Mouse (Mus musculus): ENCODE measurements around the gene Basp1. TPM values are rescaled to one million over a fixed set of nuclear protein-coding genes. Genes with fewer than 3 reads are reported as not detected.
"Not testable (repeated sequence)": the region's sequence is repeated elsewhere in the genome, so short reads cannot be mapped to it uniquely, and the experiment has no call there.

Gene Basp1
- 2.9 and 7.9 TPM in 2 replicates for total RNA-seq (2014; rRNA removed; ENCODE audit: low replicate concordance)
- 2.8 and 2.9 TPM in 2 replicates for polyA plus RNA-seq (2015; fragmentation: Nextera tagmentation; extraction: Ambion mirVana)

DNA sequence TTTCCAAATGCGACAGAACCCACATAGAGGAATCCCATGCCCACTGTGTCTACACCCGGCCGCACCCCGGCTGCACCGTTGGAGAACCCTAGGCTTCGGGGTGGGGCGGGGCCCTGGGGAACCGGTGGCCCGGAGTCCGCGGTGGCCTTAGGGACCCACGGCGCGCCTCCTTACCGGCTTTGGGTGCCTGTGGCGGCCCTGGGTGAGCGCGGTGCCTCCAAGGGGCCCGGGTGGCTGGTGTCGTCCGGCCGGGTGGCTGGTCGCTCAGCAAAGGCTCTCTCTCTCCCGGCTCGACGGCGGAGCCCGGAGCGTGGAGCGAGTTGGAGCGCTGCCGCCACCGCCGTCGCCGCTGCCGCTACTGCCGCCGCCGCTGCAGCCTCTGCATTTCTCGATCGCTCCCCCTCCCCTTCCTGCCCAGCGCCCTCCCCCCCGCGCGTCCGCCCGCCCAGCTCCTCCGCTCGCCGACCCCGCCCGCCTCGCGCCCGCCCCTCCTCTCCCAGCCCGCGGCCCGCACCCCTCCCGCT, at the start of gene Basp1:
Gene Basp1 (minus strand): TSS at position 387 of the 524 bp plus-strand sequence.
- DNase-seq (ENCODE audit: low spot score) (no peak), ATAC-seq (ENCODE audit: insufficient read depth, low read depth) (peak; percentile 20)
- no peaks in the 10 kb centered on the region for H3K36me3 ChIP-seq (replicated peaks; ENCODE audit: control insufficient read depth, insufficient read depth, low read length)
- peak within 1 kb of the TSS; percentile 70 for H3K4me2 ChIP-seq (ENCODE audit: low read depth, low read length)
- no peaks in the 10 kb centered on the region for H3K9me3 ChIP-seq (replicated peaks; ENCODE audit: control insufficient read depth, low read length)
- H3K9ac ChIP-seq (replicated peaks; ENCODE audit: low read depth, low read length) = peak within 1 kb of the TSS; percentile 52
- H3K27ac ChIP-seq (ENCODE audit: low read depth) = no peak within 1 kb of the TSS
- 2% methylated on average over 21 of the region's 60 CpGs for WGBS
- H3K4me3 ChIP-seq (ENCODE audit: low read depth, low read length) = peak within 1 kb of the TSS; percentile 66
- H3K27me3 ChIP-seq (ENCODE audit: control insufficient read depth, insufficient read depth, low read length) = peaks cover 15% of the 10 kb centered on the region
- TF ChIP-seq EP300 (IDR thresholded peaks at IDR 0.05; ENCODE audit: low read depth) = no peak
- no peak for TF ChIP-seq CTCF (IDR thresholded peaks at IDR 0.05; ENCODE audit: low read depth)
- 0 out of 2 replicates have a peak, but pooled peaks cover 4% of the 10 kb centered on the region for H3K4me1 ChIP-seq (ENCODE audit: control insufficient read depth, insufficient read depth)

GRCm38 (mm10) chr15:25463076-25463475, 49.5 kb upstream of the Basp1 start:
- not testable (repeated sequence) for H3K4me2 ChIP-seq (ENCODE audit: low read depth, low read length); DNase-seq (ENCODE audit: low spot score); H3K36me3 ChIP-seq (replicated peaks; ENCODE audit: control insufficient read depth, insufficient read depth, low read length); H3K27me3 ChIP-seq (ENCODE audit: control insufficient read depth, insufficient read depth, low read length); ATAC-seq (ENCODE audit: insufficient read depth, low read depth); H3K4me3 ChIP-seq (ENCODE audit: low read depth, low read length); H3K4me1 ChIP-seq (ENCODE audit: control insufficient read depth, insufficient read depth); H3K27ac ChIP-seq (ENCODE audit: low read depth); H3K9me3 ChIP-seq (replicated peaks; ENCODE audit: control insufficient read depth, low read length); H3K9ac ChIP-seq (replicated peaks; ENCODE audit: low read depth, low read length)

GRCm38 (mm10) chr15:25462056-25462762, 48.6 kb upstream of the Basp1 start:
- Histone ChIP-seq H3K36me3 (replicated peaks; ENCODE audit: control insufficient read depth, insufficient read depth, low read length) (no peaks in the 10 kb centered on the region), H3K27me3 (ENCODE audit: control insufficient read depth, insufficient read depth, low read length) (no peaks in the 10 kb centered on the region), H3K4me3 (ENCODE audit: low read depth, low read length) (no peak overlapping the region), H3K9ac (replicated peaks; ENCODE audit: low read depth, low read length) (no peak overlapping the region), H3K9me3 (replicated peaks; ENCODE audit: control insufficient read depth, low read length) (no peaks in the 10 kb centered on the region), H3K4me1 (ENCODE audit: control insufficient read depth, insufficient read depth) (0 out of 2 replicates have a peak, but pooled peaks cover 4% of the 10 kb centered on the region), H3K4me2 (ENCODE audit: low read depth, low read length) (no peak overlapping the region), H3K27ac (ENCODE audit: low read depth) (no peak overlapping the region)
- DNase-seq (ENCODE audit: low spot score) = no peak
- WGBS = 84% methylated on average over 6 of the region's 6 CpGs
- no peak for TF ChIP-seq EP300 (IDR thresholded peaks at IDR 0.05; ENCODE audit: low read depth)
- no peak for TF ChIP-seq CTCF (IDR thresholded peaks at IDR 0.05; ENCODE audit: low read depth)
- ATAC-seq (ENCODE audit: insufficient read depth, low read depth) = no peak

GRCm38 (mm10) chr15:25459901-25460300, 46.3 kb upstream of the Basp1 start:
- no peak overlapping the region for H3K9ac ChIP-seq (replicated peaks; ENCODE audit: low read depth, low read length)
- H3K27me3 ChIP-seq (ENCODE audit: control insufficient read depth, insufficient read depth, low read length) = no peaks in the 10 kb centered on the region
- no peaks in the 10 kb centered on the region for H3K9me3 ChIP-seq (replicated peaks; ENCODE audit: control insufficient read depth, low read length)
- H3K4me2 ChIP-seq (ENCODE audit: low read depth, low read length) = peak overlapping the region; percentile 28; the same call in 1 of the 2 replicates
- ATAC-seq (ENCODE audit: insufficient read depth, low read depth) (no peak), DNase-seq (ENCODE audit: low spot score) (peak; percentile 43)
- 0 out of 2 replicates have a peak, but pooled peaks cover 4% of the 10 kb centered on the region for H3K4me1 ChIP-seq (ENCODE audit: control insufficient read depth, insufficient read depth)
- H3K4me3 ChIP-seq (ENCODE audit: low read depth, low read length) = no peak overlapping the region
- no peaks in the 10 kb centered on the region for H3K36me3 ChIP-seq (replicated peaks; ENCODE audit: control insufficient read depth, insufficient read depth, low read length)
- WGBS = 20% methylated on average over 7 of the region's 7 CpGs
- TF ChIP-seq CTCF (IDR thresholded peaks at IDR 0.05; ENCODE audit: low read depth) (no peak), EP300 (IDR thresholded peaks at IDR 0.05; ENCODE audit: low read depth) (peak; percentile 61; the same call in 1 of the 2 replicates)
- no peak overlapping the region for H3K27ac ChIP-seq (ENCODE audit: low read depth)

DNA sequence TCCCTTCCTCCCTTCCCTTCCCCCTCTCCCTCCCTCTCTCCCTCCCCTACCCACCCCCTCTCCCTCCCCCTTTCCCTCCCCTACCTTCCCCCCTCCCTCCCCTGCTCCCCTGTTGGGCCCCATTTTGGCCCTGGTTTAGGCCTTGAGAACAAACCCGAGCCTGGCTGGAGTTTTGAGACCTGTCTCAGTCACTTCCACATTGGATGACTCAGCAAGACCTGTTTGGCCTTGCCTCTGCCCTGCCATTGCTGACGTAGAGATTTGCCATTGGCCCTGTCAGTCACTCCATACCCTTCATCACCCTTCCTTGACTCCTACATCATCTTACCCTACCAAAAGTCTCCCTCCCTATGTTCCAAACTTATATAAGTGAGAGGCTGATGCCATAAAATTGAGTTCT, 43.9 kb upstream of the Basp1 start:
- Histone ChIP-seq H3K4me3 (ENCODE audit: low read depth, low read length) (no peak overlapping the region), H3K4me1 (ENCODE audit: control insufficient read depth, insufficient read depth) (0 out of 2 replicates have a peak, but pooled peaks cover 4% of the 10 kb centered on the region), H3K9me3 (replicated peaks; ENCODE audit: control insufficient read depth, low read length) (no peaks in the 10 kb centered on the region), H3K27me3 (ENCODE audit: control insufficient read depth, insufficient read depth, low read length) (no peaks in the 10 kb centered on the region), H3K4me2 (ENCODE audit: low read depth, low read length) (no peak overlapping the region), H3K36me3 (replicated peaks; ENCODE audit: control insufficient read depth, insufficient read depth, low read length) (no peaks in the 10 kb centered on the region), H3K27ac (ENCODE audit: low read depth) (no peak overlapping the region), H3K9ac (replicated peaks; ENCODE audit: low read depth, low read length) (no peak overlapping the region)
- TF ChIP-seq EP300 (IDR thresholded peaks at IDR 0.05; ENCODE audit: low read depth) (no peak), CTCF (IDR thresholded peaks at IDR 0.05; ENCODE audit: low read depth) (no peak)
- ATAC-seq (ENCODE audit: insufficient read depth, low read depth) (no peak), DNase-seq (ENCODE audit: low spot score) (no peak)
- WGBS = 52% methylated on average over 2 of the region's 2 CpGs
